Mouse (Mus musculus) limb, embryonic 10.5 days (tissue): ENCODE measurements around the gene Irx4. TPM values are rescaled to one million over a fixed set of nuclear protein-coding genes. Genes with fewer than 3 reads are reported as not detected.

Source experiments
- DNase-seq: peaks from one replicate; pipeline ENCODE4 v3.0.0-alpha.2; 2017; ENCODE audit warnings: low spot score
- H3K27ac ChIP-seq: fragments of 300-500 bp; sonication (generic); 2 replicates; pipeline ENCODE4 v1.5.1; 2016; ENCODE audit warnings: mild to moderate bottlenecking
- H3K27me3 ChIP-seq: fragments of 300-500 bp; sonication (generic); 2 replicates; pipeline ENCODE4 v1.6.1; 2016; ENCODE audit warnings: low read depth, mild to moderate bottlenecking; ENCODE audit not compliant: poor library complexity, severe bottlenecking
- H3K36me3 ChIP-seq: fragments of 300-500 bp; sonication (generic); 2 replicates; pipeline ENCODE4 v1.6.1; 2016; ENCODE audit warnings: mild to moderate bottlenecking, moderate library complexity
- H3K4me1 ChIP-seq: fragments of 300-500 bp; sonication (generic); 2 replicates; pipeline ENCODE4 v1.6.1; 2016
- H3K4me3 ChIP-seq: fragments of 300-500 bp; sonication (generic); 2 replicates; pipeline ENCODE4 v1.5.1; 2016; ENCODE audit warnings: mild to moderate bottlenecking, moderate library complexity
- H3K9me3 ChIP-seq: fragments of 300-500 bp; sonication (generic); replicated peaks from 2 replicates; pipeline ENCODE4 v1.6.1; 2016; ENCODE audit warnings: mild to moderate bottlenecking
- WGBS: fragments of 180-500 bp; shearing (Covaris S2); methylation state at CpG from one replicate; pipeline ENCODE4 v1.1.7; 2016; 5-methylcytosine and 5-hydroxymethylcytosine counted together
- polyA plus RNA-seq: library from polyadenylated mRNA; unstranded; fragments of >200 nt; fragmentation: Nextera tagmentation; extraction: Ambion mirVana; gene quantifications from 2 replicates; pipeline ENCODE4 v1.2.1, GENCODE M21; 2016

Irx4 gene
- polyA plus RNA-seq, 1 experiment from 2014 or later: 3.8 TPM

DNA sequence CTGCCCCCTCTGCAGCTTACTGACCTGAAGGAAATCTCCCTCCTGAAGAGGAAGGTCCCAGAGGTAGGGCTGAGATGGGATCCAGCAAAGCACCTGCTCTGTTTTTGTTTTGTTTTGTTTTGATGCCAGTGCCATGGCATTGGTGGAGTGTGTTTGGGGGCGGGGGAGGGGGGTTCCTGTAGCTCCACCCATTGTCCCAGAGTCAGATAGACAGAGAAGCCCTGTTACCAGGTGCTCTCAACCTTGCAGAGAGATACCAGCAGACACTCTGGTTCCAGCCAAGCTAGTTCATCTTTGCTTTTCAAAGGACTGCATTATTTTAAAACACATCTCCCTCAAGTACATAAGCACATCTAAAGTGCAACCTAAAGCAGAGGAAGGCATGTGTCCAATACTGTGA lies 13.3 kb downstream of the Irx4 start:
- Histone ChIP-seq H3K9me3 (no peaks in the 10 kb centered on the region), H3K4me1 (peaks cover 21% of the 10 kb centered on the region), H3K36me3 (no peaks in the 10 kb centered on the region), H3K27me3 (peaks cover 94% of the 10 kb centered on the region), H3K4me3 (no peak overlapping the region), H3K27ac (no peak overlapping the region)
- no peak for DNase-seq
- WGBS: 32% methylated on average over 1 of the region's 1 CpGs

- H3K27ac ChIP-seq: no peak overlapping the region
- DNase-seq: no peak
- 88% methylated on average over 6 of the region's 6 CpGs for WGBS
- peaks cover 56% of the 10 kb centered on the region for H3K27me3 ChIP-seq
- no peaks in the 10 kb centered on the region for H3K36me3 ChIP-seq
- no peak overlapping the region for H3K4me3 ChIP-seq
- 0 out of 2 replicates have a peak, but pooled peaks cover 3% of the 10 kb centered on the region for H3K4me1 ChIP-seq
- no peaks in the 10 kb centered on the region for H3K9me3 ChIP-seq
These were observed 17.1 kb downstream of the Irx4 start for GRCm38 (mm10) chr13:73277361-73277760.

- Histone ChIP-seq H3K36me3 (no peaks in the 10 kb centered on the region), H3K27ac (no peak overlapping the region), H3K27me3 (peaks cover 51% of the 10 kb centered on the region), H3K4me1 (0 out of 2 replicates have a peak, but pooled peaks cover 3% of the 10 kb centered on the region), H3K9me3 (no peaks in the 10 kb centered on the region), H3K4me3 (no peak overlapping the region)
- DNase-seq: no peak
- WGBS: 63% methylated on average over 1 of the region's 1 CpGs
These were observed 17.5 kb downstream of the Irx4 start for GRCm38 (mm10) chr13:73277797-73278196.

DNA sequence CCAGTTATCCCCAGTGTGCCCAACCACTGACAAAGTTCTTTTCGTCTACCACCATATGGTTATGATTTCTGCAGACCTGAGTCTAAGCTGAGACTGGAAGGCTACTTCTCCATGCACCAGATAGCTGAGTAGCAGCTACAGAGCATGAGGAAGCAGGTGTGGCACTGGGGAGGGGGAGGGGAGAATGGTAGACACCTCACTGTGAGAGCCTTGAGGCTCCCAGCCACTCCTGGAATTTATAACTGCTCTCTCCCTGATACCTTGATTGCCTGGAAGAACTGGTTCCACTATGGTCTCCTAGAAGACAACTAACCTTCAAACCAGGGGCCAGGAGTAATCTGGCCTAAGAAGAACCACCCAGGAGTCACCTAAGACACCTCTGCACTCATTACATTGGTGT lies 18.9 kb downstream of the Irx4 start:
- H3K27me3 ChIP-seq: peaks cover 37% of the 10 kb centered on the region
- no peak overlapping the region for H3K27ac ChIP-seq
- WGBS: 55% methylated on average over 1 of the region's 1 CpGs
- no peaks in the 10 kb centered on the region for H3K36me3 ChIP-seq
- DNase-seq: no peak
- 0 out of 2 replicates have a peak, but pooled peaks cover 3% of the 10 kb centered on the region for H3K4me1 ChIP-seq
- no peak overlapping the region for H3K4me3 ChIP-seq
- H3K9me3 ChIP-seq: no peaks in the 10 kb centered on the region

GRCm38 (mm10) chr13:73282407-73282806 lies 22.1 kb downstream of the Irx4 start:
- Histone ChIP-seq H3K27ac (no peak overlapping the region), H3K4me3 (no peak overlapping the region), H3K36me3 (no peaks in the 10 kb centered on the region), H3K9me3 (no peaks in the 10 kb centered on the region), H3K4me1 (0 out of 2 replicates have a peak, but pooled peaks cover 3% of the 10 kb centered on the region), H3K27me3 (peaks cover 6% of the 10 kb centered on the region; the same call in 1 of the 2 replicates)
- no peak for DNase-seq
- WGBS: 85% methylated on average over 2 of the region's 2 CpGs

DNA sequence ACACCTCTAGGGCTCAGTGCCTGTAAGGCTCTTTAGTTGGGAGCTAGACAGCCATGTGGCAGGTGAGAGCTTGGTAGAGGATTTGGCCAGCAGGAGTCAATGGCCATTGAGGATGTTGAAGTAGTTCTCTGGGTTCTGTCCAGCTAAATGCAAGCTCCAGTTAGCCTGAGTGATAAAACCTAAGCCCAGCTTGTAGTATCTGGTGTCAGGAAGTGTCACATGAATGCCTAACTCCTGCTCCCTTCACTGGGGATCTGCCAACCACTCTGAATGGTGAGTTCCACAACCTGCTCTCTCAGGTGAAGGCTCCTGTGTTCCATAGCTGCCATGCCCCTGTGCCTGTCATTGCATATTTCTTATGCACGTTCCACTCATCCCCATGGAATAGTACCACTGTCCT lies 23.3 kb downstream of the Irx4 start:
- Histone ChIP-seq H3K27ac (no peak overlapping the region), H3K4me3 (no peak overlapping the region), H3K4me1 (0 out of 2 replicates have a peak, but pooled peaks cover 3% of the 10 kb centered on the region), H3K36me3 (no peaks in the 10 kb centered on the region), H3K9me3 (no peaks in the 10 kb centered on the region), H3K27me3 (no peaks in the 10 kb centered on the region)
- DNase-seq: no peak
- WGBS: 94% methylated on average over 1 of the region's 1 CpGs

DNA sequence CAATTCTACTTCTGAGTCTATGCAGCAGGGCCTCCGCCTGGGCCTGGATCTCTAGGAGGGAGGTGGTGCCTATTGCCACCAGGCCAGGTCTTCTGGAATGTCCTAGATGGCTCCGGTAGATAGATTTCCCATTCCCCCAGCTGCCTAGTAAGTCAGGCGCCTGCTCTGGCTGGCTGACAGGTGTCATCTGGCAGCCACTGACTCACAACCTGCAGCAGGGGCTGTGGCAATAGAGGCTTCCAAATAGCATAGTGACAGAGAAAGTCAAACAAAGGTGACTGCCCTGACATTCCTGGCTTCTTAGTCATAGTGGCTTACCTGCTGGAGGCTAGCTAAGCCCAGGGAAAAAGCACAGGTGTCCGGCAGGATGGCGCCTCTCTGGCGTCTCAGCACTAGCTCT lies 29.9 kb downstream of the Irx4 start:
- Histone ChIP-seq H3K4me3 (no peak overlapping the region), H3K36me3 (no peaks in the 10 kb centered on the region), H3K9me3 (no peaks in the 10 kb centered on the region), H3K27ac (no peak overlapping the region), H3K27me3 (peaks cover 6% of the 10 kb centered on the region; the same call in 1 of the 2 replicates), H3K4me1 (peaks cover 3% of the 10 kb centered on the region)
- DNase-seq: no peak
- 85% methylated on average over 6 of the region's 6 CpGs for WGBS

- Histone ChIP-seq H3K27ac (no peak overlapping the region), H3K36me3 (no peaks in the 10 kb centered on the region), H3K4me3 (no peak overlapping the region), H3K27me3 (peaks cover 6% of the 10 kb centered on the region; the same call in 1 of the 2 replicates), H3K4me1 (peaks cover 3% of the 10 kb centered on the region), H3K9me3 (no peaks in the 10 kb centered on the region)
- WGBS: 47% methylated on average over 2 of the region's 2 CpGs
- DNase-seq: no peak
These were observed 30.8 kb downstream of the Irx4 start for GRCm38 (mm10) chr13:73291102-73291501.

DNA sequence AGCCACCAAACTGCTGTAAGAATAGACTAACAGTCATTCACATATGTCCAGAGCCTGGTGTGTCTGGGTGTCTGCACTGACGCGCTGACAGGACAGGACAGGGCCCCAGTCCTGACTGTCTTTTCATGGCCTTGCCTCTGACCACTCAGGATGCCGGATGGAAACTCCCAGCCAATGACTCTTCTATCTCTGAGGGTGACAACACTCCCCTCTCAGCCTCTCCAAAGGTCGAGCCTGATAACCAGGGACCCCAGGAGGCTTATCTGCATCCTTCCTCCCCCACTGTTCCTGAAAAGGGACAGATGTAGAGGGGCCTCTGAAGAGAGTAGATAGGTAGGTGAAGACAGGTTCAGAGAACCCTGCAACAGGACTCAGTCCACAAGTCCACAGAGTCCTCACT lies 38.4 kb downstream of the Irx4 start:
- Histone ChIP-seq H3K27ac (no peak overlapping the region), H3K4me1 (no peaks in the 10 kb centered on the region), H3K4me3 (no peak overlapping the region), H3K27me3 (no peaks in the 10 kb centered on the region), H3K9me3 (no peaks in the 10 kb centered on the region), H3K36me3 (no peaks in the 10 kb centered on the region)
- no peak for DNase-seq
- 70% methylated on average over 4 of the region's 4 CpGs for WGBS

DNA sequence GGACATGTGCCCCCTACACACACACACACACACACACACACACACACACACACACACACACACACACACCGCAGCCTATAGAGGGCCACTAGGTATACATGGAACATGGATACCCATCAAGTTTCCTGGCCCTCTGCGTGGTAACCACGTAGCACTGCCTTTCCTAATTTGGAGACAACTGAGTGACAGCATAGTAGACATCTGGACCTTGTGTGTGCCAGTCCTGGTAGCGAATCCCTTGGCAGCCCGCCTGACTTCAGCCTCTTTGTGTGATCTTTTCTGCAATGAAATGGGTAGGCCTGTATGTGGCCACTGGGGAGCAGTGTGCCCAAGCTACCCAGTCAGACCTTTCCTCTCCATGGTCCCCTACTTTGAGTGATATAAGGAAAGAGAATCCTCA lies 39.0 kb downstream of the Irx4 start:
- Histone ChIP-seq H3K4me1 (no peaks in the 10 kb centered on the region), H3K27ac (no peak overlapping the region), H3K4me3 (no peak overlapping the region), H3K27me3 (0 out of 2 replicates have a peak, but pooled peaks cover 3% of the 10 kb centered on the region), H3K9me3 (no peaks in the 10 kb centered on the region), H3K36me3 (no peaks in the 10 kb centered on the region)
- no peak for DNase-seq
- 92% methylated on average over 5 of the region's 5 CpGs for WGBS

GRCm38 (mm10) chr13:73304729-73305128 lies 44.5 kb downstream of the Irx4 start:
- 46% methylated on average over 6 of the region's 6 CpGs for WGBS
- no peak for DNase-seq
- H3K4me3 ChIP-seq: no peak overlapping the region
- H3K4me1 ChIP-seq: 0 out of 2 replicates have a peak, but pooled peaks cover 4% of the 10 kb centered on the region
- no peaks in the 10 kb centered on the region for H3K9me3 ChIP-seq
- peaks cover 19% of the 10 kb centered on the region; the same call in 1 of the 2 replicates for H3K27me3 ChIP-seq
- H3K27ac ChIP-seq: no peak overlapping the region
- H3K36me3 ChIP-seq: no peaks in the 10 kb centered on the region

DNA sequence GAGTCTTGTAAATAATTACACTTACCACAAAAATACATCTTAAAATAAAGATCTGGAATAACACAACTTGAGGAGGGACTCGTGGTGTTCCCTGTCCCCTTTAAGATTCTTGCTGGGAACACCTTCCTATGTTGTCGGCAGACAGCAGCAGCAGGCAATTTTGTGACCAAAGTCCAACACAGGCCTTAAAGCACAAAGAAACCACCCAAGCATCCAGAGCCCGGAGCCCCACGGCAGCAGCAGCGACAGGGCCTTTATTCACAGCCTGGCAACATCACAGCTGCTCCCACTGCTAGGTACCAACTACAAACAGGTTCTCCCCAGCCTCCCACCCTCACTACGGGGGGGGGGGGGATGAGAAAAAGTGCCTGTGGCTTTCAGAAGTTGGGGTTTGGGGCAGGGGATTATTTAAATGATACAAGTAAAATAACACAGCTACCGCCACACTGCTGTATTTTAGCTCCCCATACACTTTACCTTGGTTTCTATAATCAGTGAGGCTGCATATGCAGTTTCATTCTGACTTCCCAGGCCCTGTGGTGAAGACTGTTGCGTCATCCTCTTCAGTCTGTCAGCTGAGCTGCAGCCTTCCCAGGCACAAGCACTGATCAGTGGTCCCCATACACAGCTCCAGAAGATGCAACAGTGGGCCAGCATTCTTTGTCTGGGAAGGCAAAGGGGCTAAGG lies 45.3 kb downstream of the Irx4 start:
- no peaks in the 10 kb centered on the region for H3K36me3 ChIP-seq
- no peaks in the 10 kb centered on the region for H3K9me3 ChIP-seq
- H3K4me3 ChIP-seq: no peak overlapping the region
- peaks cover 10% of the 10 kb centered on the region; the same call in 1 of the 2 replicates for H3K4me1 ChIP-seq
- DNase-seq: no peak
- peaks cover 19% of the 10 kb centered on the region; the same call in 1 of the 2 replicates for H3K27me3 ChIP-seq
- 67% methylated on average over 8 of the region's 8 CpGs for WGBS
- no peak overlapping the region for H3K27ac ChIP-seq

- WGBS: 73% methylated on average over 4 of the region's 4 CpGs
- H3K4me3 ChIP-seq: no peak overlapping the region
- no peak for DNase-seq
- peaks cover 19% of the 10 kb centered on the region; the same call in 1 of the 2 replicates for H3K27me3 ChIP-seq
- peaks cover 11% of the 10 kb centered on the region; the same call in 1 of the 2 replicates for H3K4me1 ChIP-seq
- H3K27ac ChIP-seq: no peak overlapping the region
- H3K36me3 ChIP-seq: no peaks in the 10 kb centered on the region
- no peaks in the 10 kb centered on the region for H3K9me3 ChIP-seq
These were observed 45.8 kb downstream of the Irx4 start for GRCm38 (mm10) chr13:73306085-73306410.
